Mouse (Mus musculus): ENCODE measurements around the gene Ccdc189.

DNA sequence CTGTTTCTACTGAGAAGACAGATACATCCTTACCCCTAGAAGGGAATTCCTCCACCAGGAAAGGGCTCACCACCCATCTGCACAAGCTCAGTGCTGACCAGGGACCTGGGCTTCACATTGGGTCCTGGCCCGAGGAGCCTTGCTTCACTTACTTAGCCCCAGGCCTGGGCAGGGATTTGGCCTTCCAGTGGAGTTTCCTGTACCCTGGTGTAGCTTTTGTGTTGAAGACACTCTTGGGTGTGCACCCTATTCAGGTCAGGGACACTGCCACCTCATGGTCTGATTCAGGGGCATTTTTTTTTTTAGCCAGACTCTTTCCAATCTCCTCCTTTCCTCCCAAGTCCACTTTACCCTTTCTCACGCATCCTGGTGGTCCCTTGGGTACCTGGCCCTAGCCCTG lies 14.5 kb upstream of the Ccdc189 start:
- TF ChIP-seq TCF12 (IDR thresholded peaks at IDR 0.05; ENCODE audit: low read depth, low read length) (no peak), ZMIZ1 (IDR thresholded peaks at IDR 0.05; ENCODE audit: low read depth, low read length) (no peak), MAZ (IDR thresholded peaks at IDR 0.05; ENCODE audit: low read depth, low read length) (no peak), CTCF (IDR thresholded peaks at IDR 0.05 in 2 of 3, conservative IDR thresholded peaks at IDR 0.05 in 1 of 3; ENCODE audit: control insufficient read depth in 1 of 3, insufficient read depth in 1 of 3, low read depth in 2 of 3, low read length in 3 of 3, poor library complexity in 1 of 3, severe bottlenecking in 1 of 3) (no peak), EP300 (IDR thresholded peaks at IDR 0.05; ENCODE audit: low read depth in 1 of 2, low read length in 2 of 2) (no peak), SMC3 (IDR thresholded peaks at IDR 0.05; ENCODE audit: low read depth, low read length) (no peak), MXI1 (IDR thresholded peaks at IDR 0.05; ENCODE audit: low read depth, low read length) (no peak), POLR2A (IDR thresholded peaks at IDR 0.05; ENCODE audit: control insufficient read depth in 1 of 2, insufficient read depth in 1 of 2, low read depth in 1 of 2, low read length in 2 of 2, poor library complexity in 1 of 2) (no peak), MEF2A (IDR thresholded peaks at IDR 0.05; ENCODE audit: extremely low read depth, insufficient replicate concordance, low read depth, low read length, poor library complexity, severe bottlenecking) (no peak), TBP (IDR thresholded peaks at IDR 0.05; ENCODE audit: low read depth, low read length) (no peak), CHD2 (IDR thresholded peaks at IDR 0.05; ENCODE audit: low read length) (no peak)
